Mouse (Mus musculus) skeletal muscle tissue, adult 2 months (tissue): ENCODE results near the gene Gm17019.
"Not testable (repeated sequence)": the region's sequence is repeated elsewhere in the genome, so short reads cannot be mapped to it uniquely, and the experiment has no call there.

Experiments used
- DNase-seq: peaks from one replicate; pipeline ENCODE4 v3.0.0-alpha.2; 2012; ENCODE audit warnings: low read depth, low spot score

Gm17019 gene

DNA sequence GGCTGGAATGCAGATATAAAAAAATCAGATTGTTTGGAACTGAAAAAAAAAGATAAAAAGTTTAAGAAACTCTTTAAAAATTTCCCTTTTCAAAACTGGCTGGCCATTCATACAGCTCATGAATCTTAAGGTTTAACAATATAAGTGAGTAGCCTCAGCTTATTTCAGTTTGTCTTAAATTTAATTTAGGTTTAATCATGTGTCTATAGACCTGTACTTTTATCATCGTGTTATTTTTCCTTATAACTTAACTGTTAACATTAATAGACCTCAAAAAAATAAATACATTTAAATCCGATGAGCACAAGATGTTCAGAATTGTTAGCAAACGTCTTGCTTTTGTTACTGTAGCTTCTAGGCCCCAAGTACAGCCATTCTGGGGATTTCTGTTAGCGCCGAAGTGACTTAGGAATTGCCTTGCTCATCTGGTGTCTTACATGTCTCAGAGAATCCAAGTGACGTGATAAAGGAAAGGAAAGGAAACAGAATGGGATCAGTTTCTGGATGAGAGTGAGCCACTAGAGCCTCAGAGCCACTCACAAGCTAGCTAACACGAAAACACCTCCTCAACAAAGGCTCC, 36.0 kb downstream of the Gm17019 start:
- DNase-seq: not testable (repeated sequence)

- not testable (repeated sequence) for DNase-seq
These were observed 38.7 kb downstream of the Gm17019 start for GRCm38 (mm10) chr5:14994124-14994523.

DNA sequence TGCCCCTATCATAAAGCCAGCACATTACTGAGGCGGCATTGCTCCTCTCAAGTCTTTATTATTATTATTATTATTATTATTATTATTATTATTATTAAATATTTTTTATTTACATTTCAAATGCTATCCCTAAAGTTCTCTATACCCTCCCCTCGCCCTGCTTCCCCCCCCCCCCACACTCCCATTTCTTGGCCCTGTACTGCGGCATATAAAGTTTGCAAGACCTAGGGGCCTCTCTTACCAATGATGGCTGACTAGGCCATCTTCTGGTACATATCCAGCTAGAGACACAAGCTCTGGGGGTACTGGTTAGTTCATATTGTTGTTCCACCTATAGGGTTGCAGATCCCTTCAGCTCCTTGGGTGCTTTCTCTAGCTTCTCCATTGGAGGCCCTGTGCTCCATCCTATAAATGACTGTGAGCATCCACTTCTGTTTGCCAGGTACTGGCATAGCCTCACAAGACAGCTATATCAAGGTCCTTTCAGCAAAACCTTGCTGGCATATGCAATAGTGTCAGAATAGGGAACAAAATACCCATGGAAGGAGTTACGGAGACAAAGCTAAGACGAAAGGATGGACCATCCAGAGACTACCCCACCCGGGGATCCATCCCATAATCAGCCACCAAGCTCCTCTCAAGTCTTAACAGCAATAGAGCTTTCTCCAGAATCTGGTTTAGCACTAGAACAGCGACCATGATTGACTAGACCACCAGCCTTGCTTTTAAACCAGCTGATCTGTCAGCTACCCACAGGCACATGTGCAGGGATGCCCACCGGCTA, 42.2 kb downstream of the Gm17019 start:
- DNase-seq: not testable (repeated sequence)

DNA sequence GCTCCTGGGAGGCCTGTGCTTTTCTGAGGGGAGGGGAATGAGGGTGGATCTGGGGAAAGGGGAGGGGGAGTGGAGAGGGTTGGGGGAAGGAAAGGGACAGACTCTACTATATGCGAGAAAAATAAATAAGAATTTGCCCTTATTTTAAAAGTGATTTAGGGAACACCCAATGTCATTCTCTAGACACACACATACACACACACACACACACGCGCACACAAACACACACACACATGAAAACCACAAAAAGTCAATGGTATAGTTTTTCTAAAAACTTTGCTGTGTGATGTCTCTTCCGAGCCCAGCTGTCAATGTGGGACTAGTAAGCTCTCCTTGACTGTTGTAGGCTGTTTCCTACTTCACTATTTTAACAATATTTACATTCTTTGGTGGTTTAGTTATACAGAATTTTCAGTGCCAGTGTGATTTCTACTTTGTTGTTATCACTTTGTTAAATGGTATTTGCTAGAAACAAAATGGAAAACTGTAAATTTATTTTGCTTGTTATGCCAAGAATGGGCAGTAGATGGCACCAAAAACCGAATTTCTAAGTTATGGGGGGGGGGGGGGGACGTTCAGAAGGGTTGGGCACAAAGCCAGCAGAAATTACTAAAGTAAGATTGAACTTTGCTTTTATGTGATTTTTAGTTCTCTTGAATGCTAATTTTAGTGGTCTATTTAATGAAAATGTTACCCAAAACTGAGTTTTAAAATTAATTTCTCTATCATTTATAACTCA, 46.0 kb downstream of the Gm17019 start:
- not testable (repeated sequence) for DNase-seq
